Mouse (Mus musculus): ENCODE results near the gene Il6st.
"Not testable (repeated sequence)": the region's sequence is repeated elsewhere in the genome, so short reads cannot be mapped to it uniquely, and the experiment has no call there.

The Il6st gene

DNA sequence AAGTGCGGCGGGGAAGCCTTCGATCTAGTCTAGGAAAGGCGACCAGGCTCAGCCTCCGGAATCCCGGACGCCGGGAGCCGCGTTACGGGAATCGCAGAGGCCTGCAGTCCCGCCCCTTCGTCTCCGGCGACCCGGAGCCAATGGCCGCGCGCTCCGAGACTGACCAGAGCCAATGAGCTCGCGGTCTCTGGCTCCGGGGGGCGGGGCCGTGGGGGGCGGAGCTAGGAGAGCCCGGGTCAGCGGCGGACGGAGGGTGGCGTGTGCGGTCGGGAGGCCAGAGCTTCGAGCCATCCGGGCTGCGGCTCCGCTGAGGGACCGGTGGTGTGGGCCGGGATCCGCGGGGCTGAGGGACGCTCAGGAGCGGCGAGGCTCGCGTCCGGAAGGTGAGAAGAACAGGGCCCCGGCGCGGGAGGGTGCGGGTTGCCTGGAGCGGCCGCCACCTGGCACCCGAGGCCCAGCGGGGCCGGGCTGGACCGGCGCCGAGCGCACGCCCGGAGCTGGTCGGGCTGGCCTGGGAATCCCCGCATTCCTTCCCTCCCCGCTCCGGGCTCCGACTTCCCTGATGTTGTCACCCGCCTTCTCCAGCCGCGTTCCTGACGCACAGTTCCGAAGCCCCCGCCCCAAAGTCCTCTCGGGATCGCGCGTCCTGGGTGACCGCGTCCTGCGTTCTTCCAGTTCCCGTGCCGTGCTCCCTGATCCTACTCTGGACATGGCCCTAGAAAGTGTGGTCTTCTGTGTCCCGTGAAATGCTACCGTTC lies at the start of gene Il6st:
Il6st (plus strand) TSS at position 203 of the 758 bp plus-strand sequence.
- in situ Hi-C loops (cut with MboI; ENCODE audit: low pct_unique_long_range_greater_than_20kb in 1 of 2, low sequenced_read_pairs in 2 of 2, unreplicated experiment in 1 of 2), result no loop called here

DNA sequence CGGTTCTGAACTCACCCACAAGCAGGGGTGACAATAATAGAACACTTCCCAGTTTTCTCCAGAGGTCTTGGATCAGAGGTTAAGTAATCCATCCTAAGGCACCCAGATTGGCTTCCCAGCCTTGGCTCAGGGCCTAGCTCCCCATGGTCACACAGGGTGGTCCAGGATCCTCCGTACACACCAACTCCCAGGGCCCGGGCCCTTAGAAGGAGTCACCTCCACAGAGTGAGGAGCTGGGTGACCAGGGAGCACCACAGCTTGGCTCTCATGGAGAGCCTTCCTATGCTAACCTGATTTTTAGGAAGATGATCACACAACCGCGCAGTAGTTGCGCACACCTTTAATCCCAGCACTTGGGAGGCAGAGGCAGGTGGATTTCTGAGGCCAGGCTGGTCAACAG lies 48.0 kb upstream of the Il6st start:
- in situ Hi-C loops (cut with MboI; ENCODE audit: low pct_unique_long_range_greater_than_20kb in 1 of 2, low sequenced_read_pairs in 2 of 2, unreplicated experiment in 1 of 2), result no loop called here

DNA sequence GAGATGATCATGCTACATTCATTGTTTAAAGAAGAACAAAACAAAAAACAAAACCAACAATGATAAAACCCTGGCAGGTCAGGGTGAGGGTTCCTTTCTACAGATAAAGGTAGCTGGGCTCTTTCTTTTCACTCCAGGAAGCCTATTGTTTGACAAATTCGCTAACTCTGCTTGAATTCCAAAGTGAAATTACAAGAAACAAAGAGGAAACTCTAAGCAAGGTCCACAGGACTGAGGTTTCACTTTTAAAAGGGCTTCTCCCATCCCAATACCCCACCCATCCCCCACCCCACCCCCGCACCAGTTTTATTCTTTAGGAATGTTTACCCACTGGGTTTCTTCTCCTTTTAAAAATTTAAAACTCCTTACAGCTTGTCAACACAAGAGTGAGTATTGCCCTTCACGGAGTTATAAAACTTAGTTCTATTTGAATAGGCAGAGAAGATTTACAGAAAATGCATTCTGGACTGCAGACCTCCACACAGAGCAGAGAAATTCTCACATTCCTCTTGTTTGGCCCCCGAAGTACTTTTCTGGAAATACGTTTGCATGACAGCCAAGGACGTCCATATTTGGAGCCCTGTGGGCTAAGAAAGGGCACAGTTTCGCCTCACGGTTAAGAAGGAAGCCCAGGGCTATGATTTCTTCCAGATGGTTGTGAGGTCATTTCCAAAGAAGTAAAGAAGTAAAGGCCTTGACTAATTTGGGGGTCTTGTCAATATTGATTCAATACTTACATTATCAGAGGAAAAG lies 47.3 kb upstream of the Il6st start:
- in situ Hi-C loops (cut with MboI; ENCODE audit: low pct_unique_long_range_greater_than_20kb in 1 of 2, low sequenced_read_pairs in 2 of 2, unreplicated experiment in 1 of 2), result no loop called here

DNA sequence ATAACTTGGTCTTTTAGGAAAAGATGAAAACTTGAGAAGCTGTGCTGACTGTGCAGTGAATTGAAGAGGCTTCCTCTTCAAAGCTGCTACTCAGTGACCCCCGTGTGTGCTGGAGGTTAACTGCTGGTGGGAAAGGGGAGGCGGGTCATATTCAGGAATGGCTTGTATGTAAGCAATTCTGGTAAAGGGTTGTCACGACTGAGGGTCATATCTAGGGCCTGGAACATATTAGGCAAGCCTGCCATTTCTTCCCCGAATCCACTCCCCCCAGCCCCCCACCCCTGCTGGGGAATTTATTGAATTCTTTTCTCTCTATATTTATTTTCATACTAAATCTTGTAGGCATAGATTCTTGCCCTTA lies 46.7 kb upstream of the Il6st start:
- in situ Hi-C loops (cut with MboI; ENCODE audit: low pct_unique_long_range_greater_than_20kb in 1 of 2, low sequenced_read_pairs in 2 of 2, unreplicated experiment in 1 of 2), result no loop called here

DNA sequence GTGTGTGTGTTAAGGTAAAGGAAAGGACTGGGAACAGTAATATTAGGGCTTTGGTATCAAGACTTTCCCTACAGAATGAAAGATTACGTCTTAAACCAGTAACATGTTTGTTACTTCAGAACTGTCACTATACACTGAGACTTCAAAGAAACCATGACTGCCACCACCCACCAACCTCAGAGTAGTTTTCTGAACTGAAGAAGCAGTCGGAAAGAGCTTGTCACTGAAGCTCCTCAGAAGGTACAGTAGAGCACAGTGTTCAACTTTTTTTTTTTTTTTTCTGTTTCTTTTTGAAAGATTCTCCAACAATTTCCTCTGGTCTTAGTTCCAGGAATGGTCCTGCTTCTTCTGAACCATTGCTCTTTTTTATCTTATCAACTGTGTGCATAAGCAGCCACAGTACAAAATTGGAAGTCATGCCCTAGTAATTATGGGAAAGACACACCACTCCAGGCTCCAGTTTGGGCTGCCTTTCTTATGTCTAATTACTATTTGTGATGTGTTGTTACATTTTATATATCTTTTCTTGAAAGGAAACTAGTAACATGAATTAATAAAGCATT lies 45.9 kb upstream of the Il6st start:
- in situ Hi-C loops (cut with MboI; ENCODE audit: low pct_unique_long_range_greater_than_20kb in 1 of 2, low sequenced_read_pairs in 2 of 2, unreplicated experiment in 1 of 2), result no loop called here

DNA sequence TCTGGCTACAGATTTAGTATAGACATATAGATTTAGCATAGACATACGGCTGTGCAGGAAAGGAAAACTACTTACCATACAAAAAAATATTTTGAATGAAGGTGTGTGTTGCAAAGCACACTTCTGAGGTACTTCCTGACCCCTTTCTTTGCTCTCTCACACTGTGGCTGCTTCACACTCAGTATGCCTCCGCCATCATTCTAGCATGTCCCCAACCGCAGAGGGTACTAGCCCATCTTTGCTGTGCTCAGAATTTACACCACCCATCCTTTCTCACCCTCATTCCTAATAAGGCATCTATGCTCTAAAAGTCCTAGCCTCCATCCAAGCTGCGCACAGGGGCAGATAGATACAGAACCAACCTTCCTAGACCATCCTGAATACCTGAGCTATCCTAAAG lies 45.3 kb upstream of the Il6st start:
- in situ Hi-C loops (cut with MboI; ENCODE audit: low pct_unique_long_range_greater_than_20kb in 1 of 2, low sequenced_read_pairs in 2 of 2, unreplicated experiment in 1 of 2), result no loop called here

DNA sequence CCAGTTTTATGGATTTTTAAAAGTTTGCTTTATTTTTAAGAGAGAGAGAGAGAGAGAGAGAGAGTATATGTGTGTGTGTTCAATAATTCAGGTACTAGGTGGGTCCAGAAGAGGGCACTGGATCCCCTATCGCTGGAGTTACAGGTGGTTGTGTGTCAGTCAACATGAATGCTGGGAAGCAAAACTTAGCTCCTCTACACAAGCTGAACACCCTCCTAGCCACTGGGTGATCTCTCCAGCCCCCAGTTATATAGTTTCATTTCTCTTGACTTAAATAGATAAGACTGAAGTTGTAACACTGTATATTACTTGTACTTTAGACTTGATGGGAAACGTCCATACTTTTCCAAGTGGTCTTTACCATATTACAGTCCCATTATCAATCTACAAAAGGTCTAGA lies 39.7 kb upstream of the Il6st start:
- in situ Hi-C loops (cut with MboI; ENCODE audit: low pct_unique_long_range_greater_than_20kb in 1 of 2, low sequenced_read_pairs in 2 of 2, unreplicated experiment in 1 of 2), result no loop called here

DNA sequence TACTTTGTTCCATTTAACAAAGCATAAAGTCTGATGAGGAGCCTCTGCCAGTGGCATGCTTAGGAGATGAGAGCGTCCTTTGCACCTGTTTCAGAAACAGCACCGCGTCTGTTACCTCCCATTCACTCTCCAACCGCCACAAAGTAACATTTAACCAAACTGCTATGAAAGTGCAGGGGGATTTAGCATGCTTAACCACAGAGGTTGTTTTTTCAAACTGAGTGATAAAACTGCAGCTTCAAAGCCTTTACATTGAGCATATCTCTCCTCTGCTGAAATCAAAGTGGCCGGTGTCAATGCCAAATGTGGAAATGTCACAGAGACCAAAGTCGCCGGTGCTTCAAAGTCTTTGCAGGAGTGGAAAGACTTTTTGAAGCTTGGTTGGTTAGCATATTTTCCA lies 39.2 kb upstream of the Il6st start:
- in situ Hi-C loops (cut with MboI; ENCODE audit: low pct_unique_long_range_greater_than_20kb in 1 of 2, low sequenced_read_pairs in 2 of 2, unreplicated experiment in 1 of 2), result no loop called here

DNA sequence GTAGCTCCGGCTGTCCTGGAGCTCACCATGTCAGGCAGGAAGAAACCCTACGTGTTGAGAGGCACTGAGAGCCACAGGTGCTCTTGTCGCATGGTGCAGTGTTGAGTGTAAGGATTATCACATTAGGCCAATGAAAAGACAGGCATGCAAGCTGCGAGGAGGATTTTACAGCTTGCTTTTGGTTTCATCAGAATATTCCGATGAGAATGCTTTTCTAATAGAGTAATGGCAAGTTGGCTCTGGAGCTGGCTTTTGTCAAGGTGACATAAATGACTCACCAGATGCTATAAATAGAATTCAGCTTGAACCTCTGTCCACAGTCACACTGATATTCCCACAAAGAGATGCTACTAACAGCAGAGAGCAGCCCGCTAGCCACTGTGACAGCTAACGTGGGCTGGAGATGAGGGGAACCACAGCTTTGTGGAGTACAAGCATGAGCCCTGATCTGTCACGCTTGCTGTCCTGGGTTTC lies 38.7 kb upstream of the Il6st start:
- in situ Hi-C loops (cut with MboI; ENCODE audit: low pct_unique_long_range_greater_than_20kb in 1 of 2, low sequenced_read_pairs in 2 of 2, unreplicated experiment in 1 of 2), result no loop called here

DNA sequence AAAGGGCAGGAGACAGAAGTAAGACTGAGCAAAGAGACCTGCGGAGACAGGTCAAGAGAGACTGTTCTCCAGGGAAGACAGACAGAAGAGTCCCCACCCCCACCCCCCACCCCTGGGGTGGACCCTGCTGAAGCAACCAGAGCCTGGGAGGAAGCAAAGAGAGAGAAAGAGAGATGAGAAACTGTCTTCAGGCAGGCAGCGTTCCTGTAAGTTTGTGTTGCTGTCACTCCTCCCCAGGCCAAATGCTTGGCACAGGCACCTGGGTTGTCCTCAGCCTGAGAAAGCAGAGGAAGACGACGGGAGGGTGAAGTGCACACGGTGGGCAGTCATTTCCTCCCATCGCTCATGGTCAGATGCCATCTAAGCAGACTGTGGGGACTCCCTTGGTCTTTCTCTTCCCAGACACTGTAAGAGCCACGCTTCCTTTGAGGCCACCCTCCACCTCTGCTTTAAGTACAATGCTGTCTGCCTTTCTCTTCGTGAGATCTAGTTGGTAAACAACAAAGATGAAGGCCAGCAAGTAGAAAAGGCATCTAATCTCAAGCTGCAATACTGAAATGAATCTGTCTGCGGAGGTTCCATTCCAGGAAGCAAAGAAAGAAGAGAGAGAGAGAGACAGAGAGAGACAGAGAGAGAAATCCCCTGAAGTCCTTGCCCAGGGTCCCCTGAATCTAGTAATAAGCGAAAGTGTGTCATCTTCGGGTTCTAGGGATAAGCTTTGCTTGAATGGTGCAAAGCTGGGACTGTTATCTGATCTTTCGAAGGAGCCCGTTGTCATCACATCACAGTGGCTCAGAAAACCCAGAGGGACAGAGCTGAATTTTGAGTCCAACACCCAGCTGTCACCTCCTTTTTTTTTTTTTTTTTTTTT lies 37.4 kb upstream of the Il6st start:
- in situ Hi-C loops (cut with MboI; ENCODE audit: low pct_unique_long_range_greater_than_20kb in 1 of 2, low sequenced_read_pairs in 2 of 2, unreplicated experiment in 1 of 2), result no loop called here

DNA sequence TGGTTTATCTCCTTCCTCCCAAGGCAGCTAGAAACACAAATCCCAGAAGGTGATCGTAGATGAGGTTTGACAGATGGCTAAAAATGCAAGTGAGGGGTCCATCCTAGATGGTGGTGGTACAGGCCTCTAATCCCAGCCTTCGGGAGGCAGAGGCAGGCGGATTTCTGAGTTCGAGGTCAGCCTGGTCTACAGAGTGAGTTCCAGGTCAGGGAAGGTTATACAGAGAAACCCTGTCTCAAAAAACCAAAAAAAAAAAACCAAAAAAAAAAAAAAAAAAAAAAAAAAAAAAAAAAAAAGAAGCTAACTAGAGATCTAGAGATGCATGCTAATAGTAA lies 36.8 kb upstream of the Il6st start:
- in situ Hi-C loops (cut with MboI; ENCODE audit: low pct_unique_long_range_greater_than_20kb in 1 of 2, low sequenced_read_pairs in 2 of 2, unreplicated experiment in 1 of 2), result not testable (repeated sequence)

DNA sequence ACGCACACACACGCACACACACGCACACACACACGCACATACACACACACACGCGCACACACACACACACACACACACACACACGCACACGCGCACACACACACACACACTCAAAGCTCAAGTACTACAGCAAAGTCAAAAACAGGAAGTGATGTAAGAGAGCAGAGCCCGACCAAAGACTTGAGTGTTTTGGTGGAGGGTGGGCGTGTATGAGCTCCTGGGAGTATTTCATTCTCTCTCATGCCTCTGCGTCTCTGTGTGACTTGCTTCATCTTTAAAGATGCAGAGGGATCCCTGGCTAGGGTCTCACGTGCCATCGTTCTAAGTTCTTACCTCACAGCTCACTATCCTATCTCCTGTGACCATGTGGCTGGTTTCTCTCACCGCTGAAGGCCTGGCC lies 36.3 kb upstream of the Il6st start:
- in situ Hi-C loops (cut with MboI; ENCODE audit: low pct_unique_long_range_greater_than_20kb in 1 of 2, low sequenced_read_pairs in 2 of 2, unreplicated experiment in 1 of 2), result no loop called here

DNA sequence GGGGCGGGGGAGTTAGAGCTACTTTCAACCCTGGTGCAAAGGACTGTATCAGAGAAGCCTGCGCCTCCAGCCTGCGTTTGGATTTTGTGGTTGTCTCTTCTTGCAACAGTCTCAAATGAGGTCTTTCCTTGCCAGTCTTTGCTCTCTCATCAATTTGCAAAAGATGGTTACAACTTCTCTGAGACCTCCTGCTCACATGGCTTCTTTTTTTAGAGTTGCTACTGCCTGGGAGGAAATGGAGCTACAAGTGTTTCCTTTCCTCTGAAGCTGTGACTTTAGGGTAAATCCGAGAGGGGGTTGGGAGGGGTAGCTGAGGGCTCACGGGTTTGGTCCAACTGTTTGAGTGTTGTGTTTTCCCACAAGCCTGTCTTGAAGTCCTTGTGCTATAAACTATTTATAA lies 30.6 kb upstream of the Il6st start:
- in situ Hi-C loops (cut with MboI; ENCODE audit: low pct_unique_long_range_greater_than_20kb in 1 of 2, low sequenced_read_pairs in 2 of 2, unreplicated experiment in 1 of 2), result no loop called here

DNA sequence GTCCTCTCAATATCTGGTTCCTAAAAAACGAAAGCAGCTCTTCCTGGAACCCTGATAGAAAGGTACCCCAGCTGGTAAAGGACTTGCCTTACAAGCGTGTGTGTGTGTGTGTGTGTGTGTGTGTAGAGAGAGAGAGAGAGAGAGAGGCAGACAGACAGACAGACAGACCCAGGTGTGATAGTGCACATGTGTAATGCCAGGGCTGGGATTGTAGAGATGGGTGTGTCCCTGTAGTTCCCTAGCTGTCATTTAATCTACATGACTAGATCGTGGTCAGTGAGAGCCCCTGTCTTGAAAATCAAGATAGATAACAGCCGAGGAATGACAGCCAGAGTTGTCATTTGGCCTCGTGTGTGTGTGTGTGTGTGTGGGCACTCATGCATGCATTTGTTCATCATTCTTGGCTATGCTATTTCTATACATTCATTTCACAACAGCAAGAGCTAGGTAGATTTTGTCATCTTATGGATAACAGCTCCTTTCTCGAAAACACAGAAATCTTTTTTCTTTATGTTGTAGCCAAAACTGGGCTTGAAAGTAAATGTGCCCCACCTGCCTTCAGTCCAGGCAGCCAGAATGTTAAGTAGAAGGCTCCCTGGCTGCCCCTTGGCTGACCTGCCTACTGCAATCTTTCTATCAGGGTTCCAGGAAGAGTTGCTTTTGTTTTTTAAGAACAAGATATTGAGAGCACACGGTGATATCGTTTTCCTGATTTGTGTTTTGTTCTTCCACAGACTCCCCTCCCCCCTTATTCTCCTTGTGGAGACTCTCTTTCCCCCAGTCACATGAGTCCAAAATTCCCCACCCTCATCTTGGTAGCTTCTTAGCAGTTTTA lies 28.4 kb upstream of the Il6st start:
- in situ Hi-C loops (cut with MboI; ENCODE audit: low pct_unique_long_range_greater_than_20kb in 1 of 2, low sequenced_read_pairs in 2 of 2, unreplicated experiment in 1 of 2), result no loop called here

DNA sequence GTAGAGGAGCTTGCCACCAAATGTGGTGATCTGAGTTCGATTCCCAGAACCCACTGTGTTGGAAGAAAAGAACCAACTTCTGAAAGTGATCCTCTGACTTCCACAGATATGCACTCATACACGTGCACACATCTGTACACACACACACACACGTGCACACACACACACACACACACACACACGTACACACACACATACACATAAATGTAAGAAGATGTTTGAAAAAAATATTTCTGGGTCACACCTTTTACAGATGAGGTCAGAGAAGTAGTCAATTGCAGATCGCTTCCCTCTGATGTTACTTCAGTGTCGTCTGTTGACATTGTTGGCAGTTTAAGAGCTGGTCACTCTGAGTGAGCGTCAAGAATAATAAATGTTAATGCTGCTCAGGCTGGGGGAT lies 27.6 kb upstream of the Il6st start:
- in situ Hi-C loops (cut with MboI; ENCODE audit: low pct_unique_long_range_greater_than_20kb in 1 of 2, low sequenced_read_pairs in 2 of 2, unreplicated experiment in 1 of 2), result no loop called here

DNA sequence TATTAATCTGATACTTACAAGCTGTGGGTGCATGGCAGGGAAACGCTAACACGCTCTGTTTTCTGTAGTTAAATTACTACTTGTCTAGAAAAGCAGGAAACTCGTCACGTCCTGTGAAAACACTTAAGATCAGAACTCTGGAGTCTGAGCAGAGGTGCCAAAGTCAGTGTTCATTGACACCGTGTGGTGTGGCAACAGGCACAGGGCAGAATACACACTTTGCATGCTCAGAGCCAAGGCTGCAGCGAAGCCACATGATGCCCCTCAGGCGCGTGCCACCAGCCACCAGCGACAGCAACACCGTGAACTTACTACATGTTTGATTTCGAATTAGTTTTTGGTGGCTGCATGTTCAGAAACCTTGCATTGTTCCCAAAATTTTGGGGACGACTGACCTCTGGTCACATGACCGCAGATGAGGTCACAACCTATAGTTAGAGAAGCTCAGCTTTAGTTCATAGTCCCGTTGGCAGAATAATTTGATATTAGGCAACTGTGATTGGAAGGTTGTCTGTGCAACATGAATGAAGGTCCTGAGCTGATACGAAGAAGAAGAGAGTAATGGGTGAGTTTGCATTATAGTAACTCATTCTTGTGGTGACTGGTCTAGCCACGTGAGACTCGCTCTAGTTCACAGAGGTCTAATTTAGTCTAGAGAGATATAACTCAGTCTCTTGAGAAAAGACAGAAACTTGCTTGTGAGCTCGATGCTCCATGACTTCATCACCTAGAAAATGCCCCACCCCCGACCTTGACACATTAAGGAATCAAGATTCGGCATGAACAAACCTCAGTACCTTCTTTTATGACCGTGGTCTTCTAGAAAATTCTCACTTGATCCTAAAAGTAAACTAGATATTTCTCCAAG lies 25.6 kb upstream of the Il6st start:
- in situ Hi-C loops (cut with MboI; ENCODE audit: low pct_unique_long_range_greater_than_20kb in 1 of 2, low sequenced_read_pairs in 2 of 2, unreplicated experiment in 1 of 2), result no loop called here

DNA sequence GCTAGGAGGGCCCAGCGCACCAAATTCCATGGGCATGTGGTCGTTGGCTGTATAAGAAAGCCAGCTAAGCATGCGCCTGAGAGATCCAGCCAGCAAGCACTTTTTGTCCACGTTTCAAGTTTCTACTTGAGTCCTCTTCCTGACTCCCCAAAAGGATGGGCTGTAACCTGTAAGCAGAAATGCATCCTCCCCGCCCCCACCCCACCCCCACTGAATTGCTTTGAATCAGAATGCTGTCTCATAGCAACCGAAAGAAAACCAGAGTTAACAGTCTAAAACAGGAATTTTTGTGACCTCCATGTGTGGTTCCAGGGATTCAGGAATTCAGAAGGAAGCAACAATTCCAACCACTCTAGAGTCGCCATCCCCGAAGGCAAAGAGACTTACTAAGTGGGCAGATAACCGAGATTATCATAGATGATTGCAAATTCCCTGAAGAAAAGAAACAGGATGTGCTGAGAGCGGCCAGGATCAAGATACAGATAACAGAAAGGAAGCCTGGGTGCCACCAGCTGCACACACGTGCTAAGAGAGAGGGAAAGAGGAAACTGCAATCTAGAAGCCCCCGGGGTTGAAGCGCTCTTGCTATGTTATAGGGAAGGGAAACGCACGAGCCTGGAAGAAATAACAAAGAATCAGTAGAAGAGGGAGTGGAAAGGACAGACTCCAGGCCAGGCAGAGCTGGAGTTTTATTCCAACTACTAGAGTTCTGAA lies 24.6 kb upstream of the Il6st start:
- in situ Hi-C loops (cut with MboI; ENCODE audit: low pct_unique_long_range_greater_than_20kb in 1 of 2, low sequenced_read_pairs in 2 of 2, unreplicated experiment in 1 of 2), result no loop called here
